Mouse (Mus musculus) frontal cortex, adult 2 months (tissue): ENCODE results near the gene Rab34. TPM values are rescaled to one million over a fixed set of nuclear protein-coding genes. Genes with fewer than 3 reads are reported as not detected.
"Not testable (repeated sequence)": the region's sequence is repeated elsewhere in the genome, so short reads cannot be mapped to it uniquely, and the experiment has no call there.

Experiments used
- DNase-seq, 2 experiments: peaks; one replicate each; pipeline ENCODE4 v3.0.0; 2022; ENCODE audit warnings: low spot score in 1 of 2; ENCODE audit errors: extremely low spot score in 1 of 2
- polyA plus RNA-seq: library from polyadenylated mRNA; depleted of rRNA; stranded (reverse); fragments of >200 nt; gene quantifications from 2 replicates; pipeline ENCODE4 v1.2.3, GENCODE M21; 2012

Gene Rab34
- polyA plus RNA-seq, 1 experiment, result 68.1 TPM

- no peak for DNase-seq
These were observed 8.7 kb upstream of the Rab34 start for GRCm38 (mm10) chr11:78179438-78179999.

GRCm38 (mm10) chr11:78180081-78180761 lies 8.0 kb upstream of the Rab34 start:
- no peak for DNase-seq

GRCm38 (mm10) chr11:78181830-78182357 lies 6.3 kb upstream of the Rab34 start:
- no peak for DNase-seq

- no peak for DNase-seq
These were observed 5.8 kb upstream of the Rab34 start for GRCm38 (mm10) chr11:78182450-78182849.

- peak; percentile 89 to 93 for DNase-seq
These were observed 5.0 kb upstream of the Rab34 start, which contains the start of gene Rpl23a for GRCm38 (mm10) chr11:78182961-78183844. Gene Rpl23a, minus strand, starts transcription at chr11:78183584.

- DNase-seq, result no peak
These were observed 4.2 kb upstream of the Rab34 start for GRCm38 (mm10) chr11:78183884-78184514.

- DNase-seq, result not testable (repeated sequence)
These were observed 3.5 kb upstream of the Rab34 start for GRCm38 (mm10) chr11:78184702-78185101.

GRCm38 (mm10) chr11:78189234-78190040 lies 1.2 kb downstream of the Rab34 start:
- DNase-seq, result peak; percentile 64 to 76

GRCm38 (mm10) chr11:78190041-78190440 lies 1.8 kb downstream of the Rab34 start:
- DNase-seq, result no peak

GRCm38 (mm10) chr11:78193113-78193512 lies 4.9 kb downstream of the Rab34 start, which contains the start of gene Proca1:
Gene Proca1, plus strand, starts transcription at chr11:78193392.
- no peak for DNase-seq

- DNase-seq, result no peak
These were observed 6.3 kb downstream of the Rab34 start for GRCm38 (mm10) chr11:78194411-78195100.

GRCm38 (mm10) chr11:78195101-78195863 lies 7.1 kb downstream of the Rab34 start:
- DNase-seq, result no peak

GRCm38 (mm10) chr11:78202372-78202771 lies 14.1 kb downstream of the Rab34 start:
- no peak for DNase-seq

GRCm38 (mm10) chr11:78204287-78204686 lies 16.1 kb downstream of the Rab34 start:
- DNase-seq, result no peak

- DNase-seq, result no peak
These were observed 17.4 kb downstream of the Rab34 start for GRCm38 (mm10) chr11:78205361-78206206.

GRCm38 (mm10) chr11:78207190-78207589 lies 19.0 kb downstream of the Rab34 start:
- no peak for DNase-seq

GRCm38 (mm10) chr11:78209886-78210285 lies 21.7 kb downstream of the Rab34 start:
- no peak for DNase-seq
